Mouse (Mus musculus) 3T3-L1 (cell line): ENCODE results near the gene Mef2b.

Source experiments
- DNase-seq: peaks from one replicate; pipeline ENCODE4 v3.0.0-alpha.2; 2015; ENCODE audit warnings: low read depth, low spot score

The Mef2b gene

GRCm38 (mm10) chr8:70134086-70134485, 5.4 kb upstream of the Mef2b start:
- DNase-seq, result no peak

- DNase-seq, result no peak
Measured at GRCm38 (mm10) chr8:70134931-70135330, 4.6 kb upstream of the Mef2b start.

GRCm38 (mm10) chr8:70136591-70136990, 2.9 kb upstream of the Mef2b start:
- no peak for DNase-seq

GRCm38 (mm10) chr8:70137890-70138289, 1.6 kb upstream of the Mef2b start:
- DNase-seq, result no peak

- peak; percentile 74 for DNase-seq
Measured at GRCm38 (mm10) chr8:70139981-70140380, 470 bp downstream of the Mef2b start.

- DNase-seq, result no peak
Measured at GRCm38 (mm10) chr8:70147678-70148607, 8.4 kb downstream of the Mef2b start.

- no peak for DNase-seq
Measured at GRCm38 (mm10) chr8:70150158-70150557, 10.6 kb downstream of the Mef2b start.

- peak; percentile 70 for DNase-seq
Measured at GRCm38 (mm10) chr8:70152537-70153257, 13.2 kb downstream of the Mef2b start.

- no peak for DNase-seq
Measured at GRCm38 (mm10) chr8:70157240-70157800, 17.8 kb downstream of the Mef2b start.

- DNase-seq, result peak; percentile 69
Measured at GRCm38 (mm10) chr8:70158069-70158853, 18.8 kb downstream of the Mef2b start.

GRCm38 (mm10) chr8:70159211-70159610, 19.7 kb downstream of the Mef2b start:
- DNase-seq, result no peak

GRCm38 (mm10) chr8:70160015-70160414, 20.5 kb downstream of the Mef2b start:
- DNase-seq, result no peak

GRCm38 (mm10) chr8:70163316-70163715, 23.8 kb downstream of the Mef2b start:
- no peak for DNase-seq

- peak; percentile 68 for DNase-seq
Measured at GRCm38 (mm10) chr8:70166504-70167110, 27.1 kb downstream of the Mef2b start.

- DNase-seq, result no peak
Measured at GRCm38 (mm10) chr8:70170116-70170515, 30.6 kb downstream of the Mef2b start.

- DNase-seq, result no peak
Measured at GRCm38 (mm10) chr8:70170748-70171147, 31.2 kb downstream of the Mef2b start.

GRCm38 (mm10) chr8:70171240-70171639, 31.7 kb downstream of the Mef2b start:
- DNase-seq, result no peak

GRCm38 (mm10) chr8:70172043-70172681, 32.7 kb downstream of the Mef2b start, which contains the start of gene Tmem161a:
Gene Tmem161a, plus strand, starts transcription at chr8:70172356.
- DNase-seq, result peak; percentile 99

- DNase-seq, result no peak
Measured at GRCm38 (mm10) chr8:70173320-70173719, 33.8 kb downstream of the Mef2b start.

GRCm38 (mm10) chr8:70174079-70174478, 34.6 kb downstream of the Mef2b start:
- DNase-seq, result no peak
